Mouse (Mus musculus): Measurements from ENCODE around the gene Spdye4c. TPM values are rescaled to one million over a fixed set of nuclear protein-coding genes. Genes with fewer than 3 reads are reported as not detected.

Gene Spdye4c
- total and polyA plus RNA-seq, 3 experiments = not detected

DNA sequence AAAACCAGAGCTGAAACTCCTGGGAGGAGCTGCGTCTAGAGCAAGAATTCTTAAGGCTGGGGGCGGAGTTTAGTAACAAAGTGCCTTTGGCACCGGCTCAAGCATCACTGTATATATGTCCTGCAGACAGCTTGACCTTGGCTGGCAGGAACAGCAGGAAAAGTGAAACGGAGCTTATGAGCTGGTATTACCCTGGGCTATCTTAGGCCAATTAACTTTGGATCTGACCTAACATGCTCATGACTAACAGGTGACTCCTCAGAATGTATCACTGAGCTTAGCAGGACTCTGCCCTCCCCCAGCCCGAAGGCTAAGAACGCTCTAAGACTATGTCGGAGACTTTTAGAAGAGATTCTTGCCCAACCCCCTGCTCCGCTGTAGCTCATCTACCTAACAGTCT, 25.1 kb upstream of the Spdye4c start:
- Histone ChIP-seq H3K4me1 (ENCODE audit: control insufficient read depth, insufficient read depth, low read length) (no peaks in the 10 kb centered on the region), H3K27me3 (ENCODE audit: control insufficient read depth, insufficient read depth, low read length) (no peaks in the 10 kb centered on the region), H3K9ac (ENCODE audit: low read depth, low read length) (no peak overlapping the region), H3K79me2 (replicated peaks; ENCODE audit: control insufficient read depth, insufficient read depth, low read length) (no peaks in the 10 kb centered on the region), H3K27ac (no peak overlapping the region), H3K36me3 (ENCODE audit: control insufficient read depth, insufficient read depth, low read length) (no peaks in the 10 kb centered on the region), H3K4me3 (no peak overlapping the region)
- TF ChIP-seq CTCF (IDR thresholded peaks at IDR 0.05) = no peak
- TF ChIP-seq POLR2A (IDR thresholded peaks at IDR 0.05; ENCODE audit: insufficient read depth, low read depth, low read length) = no peak
- TF ChIP-seq EP300 (IDR thresholded peaks at IDR 0.05; ENCODE audit: insufficient read depth, low read depth, low read length) = no peak
- intact Hi-C loops (cut with DNase I) = no loop called here
- 72% methylated on average over 8 of the region's 8 CpGs for WGBS
- no peak for DNase-seq

DNA sequence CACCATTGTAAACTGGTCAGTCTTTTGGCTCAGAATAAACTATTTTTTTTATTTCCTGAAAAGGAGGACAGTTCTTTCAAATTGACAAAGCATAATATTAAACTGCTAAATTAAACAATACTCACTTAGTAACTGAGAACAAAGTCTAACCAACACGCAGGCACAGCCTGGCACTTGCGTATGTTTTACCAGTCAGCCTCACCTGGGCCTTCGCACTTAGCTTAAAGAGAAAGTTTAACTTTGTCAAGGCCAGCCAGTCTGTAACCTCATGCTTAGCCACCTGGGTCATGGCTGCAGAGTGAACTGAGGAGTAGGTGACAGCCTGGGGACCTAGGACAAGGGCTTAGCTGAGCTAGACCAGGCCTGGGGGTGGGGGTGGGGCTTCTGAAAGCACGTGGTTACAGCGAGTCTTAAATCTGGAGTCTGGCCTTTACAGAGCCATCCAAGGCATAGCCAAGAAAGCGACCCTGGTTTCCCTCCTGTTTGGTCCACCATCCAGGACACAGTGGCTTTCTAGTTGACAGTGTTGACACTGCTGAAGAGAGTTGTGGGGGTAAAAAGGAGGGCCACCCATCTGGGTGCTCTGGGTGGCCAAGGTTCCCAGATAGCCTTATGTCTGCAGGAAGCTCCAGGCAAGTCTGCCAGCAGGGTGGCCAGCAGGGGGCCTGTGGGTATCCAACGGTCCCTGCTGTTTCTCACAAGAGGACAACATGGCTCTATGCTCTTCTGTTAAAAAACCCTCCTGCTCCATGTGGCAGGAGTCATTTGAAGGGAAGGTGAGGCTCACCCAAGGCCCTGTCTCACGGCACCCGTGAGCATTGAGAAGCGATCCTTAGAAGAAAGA, 24.5 kb upstream of the Spdye4c start:
- no peaks in the 10 kb centered on the region for H3K36me3 ChIP-seq (ENCODE audit: control insufficient read depth, insufficient read depth, low read length)
- no peak overlapping the region for H3K9ac ChIP-seq (ENCODE audit: low read depth, low read length)
- intact Hi-C loops (cut with DNase I) = no loop called here
- DNase-seq = no peak
- H3K4me1 ChIP-seq (ENCODE audit: control insufficient read depth, insufficient read depth, low read length) = no peaks in the 10 kb centered on the region
- H3K27ac ChIP-seq = no peak overlapping the region
- H3K27me3 ChIP-seq (ENCODE audit: control insufficient read depth, insufficient read depth, low read length) = no peaks in the 10 kb centered on the region
- TF ChIP-seq CTCF (IDR thresholded peaks at IDR 0.05) (peak; percentile 46), EP300 (IDR thresholded peaks at IDR 0.05; ENCODE audit: insufficient read depth, low read depth, low read length) (no peak)
- whole genome bisulfite sequencing = 72% methylated on average over 10 of the region's 10 CpGs
- no peak overlapping the region for H3K4me3 ChIP-seq
- no peaks in the 10 kb centered on the region for H3K79me2 ChIP-seq (replicated peaks; ENCODE audit: control insufficient read depth, insufficient read depth, low read length)

DNA sequence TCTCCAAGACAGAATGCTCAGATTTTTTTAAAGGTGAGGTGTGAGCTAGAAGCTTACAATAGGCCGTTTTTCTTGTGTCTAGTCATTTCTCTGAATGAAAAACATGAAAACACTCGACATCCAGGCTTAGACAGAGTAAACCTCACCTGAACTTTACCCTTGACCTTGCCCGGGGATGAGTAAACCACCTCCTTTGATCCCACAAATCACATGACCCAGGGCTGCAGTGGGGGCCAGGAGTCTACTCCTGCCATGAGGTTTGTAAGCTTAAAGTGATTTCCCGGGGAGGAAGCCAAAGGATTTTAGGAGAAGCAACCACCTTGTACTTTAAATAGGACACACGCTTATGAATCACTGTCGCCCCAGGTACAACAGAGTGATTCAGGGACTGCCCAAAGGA, 23.0 kb upstream of the Spdye4c start:
- no peaks in the 10 kb centered on the region for H3K27me3 ChIP-seq (ENCODE audit: control insufficient read depth, insufficient read depth, low read length)
- TF ChIP-seq POLR2A (IDR thresholded peaks at IDR 0.05; ENCODE audit: insufficient read depth, low read depth, low read length) (no peak), EP300 (IDR thresholded peaks at IDR 0.05; ENCODE audit: insufficient read depth, low read depth, low read length) (no peak)
- no peaks in the 10 kb centered on the region for H3K36me3 ChIP-seq (ENCODE audit: control insufficient read depth, insufficient read depth, low read length)
- WGBS = 87% methylated on average over 6 of the region's 6 CpGs
- H3K4me1 ChIP-seq (ENCODE audit: control insufficient read depth, insufficient read depth, low read length) = peaks cover 2% of the 10 kb centered on the region
- no peaks in the 10 kb centered on the region for H3K79me2 ChIP-seq (replicated peaks; ENCODE audit: control insufficient read depth, insufficient read depth, low read length)
- intact Hi-C loops (cut with DNase I) = no loop called here
- H3K27ac ChIP-seq = no peak overlapping the region
- H3K4me3 ChIP-seq = no peak overlapping the region
- DNase-seq = no peak
- no peak overlapping the region for H3K9ac ChIP-seq (ENCODE audit: low read depth, low read length)

DNA sequence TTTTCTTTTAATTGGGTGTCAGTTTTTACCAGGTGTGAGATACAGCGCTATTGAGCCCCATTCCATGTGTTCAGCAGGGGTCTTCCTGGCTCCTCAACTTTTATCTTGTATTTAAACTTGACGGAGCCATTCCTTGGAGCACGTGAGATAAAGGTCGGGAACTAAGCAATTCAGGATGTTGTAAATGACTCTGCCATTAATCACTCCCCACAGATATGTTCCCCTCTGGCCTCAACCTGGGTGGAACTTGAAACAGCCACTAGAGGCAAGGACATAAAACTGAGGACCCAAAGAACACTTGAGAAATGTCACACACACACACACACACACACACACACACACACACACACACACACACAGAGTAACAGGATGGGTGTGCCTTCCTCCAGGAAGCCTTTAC, 22.5 kb upstream of the Spdye4c start:
- no peaks in the 10 kb centered on the region for H3K36me3 ChIP-seq (ENCODE audit: control insufficient read depth, insufficient read depth, low read length)
- H3K4me3 ChIP-seq = no peak overlapping the region
- peaks cover 5% of the 10 kb centered on the region for H3K4me1 ChIP-seq (ENCODE audit: control insufficient read depth, insufficient read depth, low read length)
- H3K27ac ChIP-seq = no peak overlapping the region
- TF ChIP-seq POLR2A (IDR thresholded peaks at IDR 0.05; ENCODE audit: insufficient read depth, low read depth, low read length) = no peak
- TF ChIP-seq EP300 (IDR thresholded peaks at IDR 0.05; ENCODE audit: insufficient read depth, low read depth, low read length) = no peak
- no peak for TF ChIP-seq CTCF (IDR thresholded peaks at IDR 0.05)
- intact Hi-C loops (cut with DNase I) = no loop called here
- 62% methylated on average over 4 of the region's 4 CpGs for WGBS
- no peak for DNase-seq
- no peaks in the 10 kb centered on the region for H3K79me2 ChIP-seq (replicated peaks; ENCODE audit: control insufficient read depth, insufficient read depth, low read length)
- H3K27me3 ChIP-seq (ENCODE audit: control insufficient read depth, insufficient read depth, low read length) = no peaks in the 10 kb centered on the region
- no peak overlapping the region for H3K9ac ChIP-seq (ENCODE audit: low read depth, low read length)

DNA sequence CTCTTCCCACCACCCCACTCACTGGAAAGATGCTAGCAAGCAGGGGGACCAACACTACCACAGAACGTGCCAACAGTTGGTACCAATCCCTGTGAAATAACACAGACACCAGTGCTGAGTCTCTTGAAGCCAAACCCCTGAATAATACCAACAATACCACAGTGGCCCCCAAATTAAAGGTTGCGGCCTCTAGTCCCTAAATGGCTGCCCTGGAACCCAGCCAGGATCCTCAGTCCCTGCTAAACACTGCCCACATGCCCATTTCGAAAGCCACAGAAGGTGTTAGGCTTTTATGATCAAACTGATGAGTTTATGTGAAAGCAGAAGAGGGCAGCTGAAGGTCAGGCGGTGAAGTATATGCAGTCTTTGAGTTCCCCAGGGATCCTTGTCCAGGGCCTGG, 20.0 kb upstream of the Spdye4c start:
- Histone ChIP-seq H3K27me3 (ENCODE audit: control insufficient read depth, insufficient read depth, low read length) (no peaks in the 10 kb centered on the region), H3K79me2 (replicated peaks; ENCODE audit: control insufficient read depth, insufficient read depth, low read length) (no peaks in the 10 kb centered on the region), H3K36me3 (ENCODE audit: control insufficient read depth, insufficient read depth, low read length) (no peaks in the 10 kb centered on the region), H3K4me3 (no peak overlapping the region), H3K27ac (no peak overlapping the region), H3K4me1 (ENCODE audit: control insufficient read depth, insufficient read depth, low read length) (peaks cover 5% of the 10 kb centered on the region), H3K9ac (ENCODE audit: low read depth, low read length) (no peak overlapping the region)
- intact Hi-C loops (cut with DNase I) = no loop called here
- TF ChIP-seq CTCF (IDR thresholded peaks at IDR 0.05) (no peak), EP300 (IDR thresholded peaks at IDR 0.05; ENCODE audit: insufficient read depth, low read depth, low read length) (no peak), POLR2A (IDR thresholded peaks at IDR 0.05; ENCODE audit: insufficient read depth, low read depth, low read length) (no peak)
- 90% methylated on average over 4 of the region's 4 CpGs for WGBS
- no peak for DNase-seq
